Mouse (Mus musculus): ENCODE measurements around the gene Taar7a. TPM values are rescaled to one million over a fixed set of nuclear protein-coding genes. Genes with fewer than 3 reads are reported as not detected.
A peak's percentile ranks its signal among the peaks of the same experiment; 100 is the strongest.

The Taar7a gene
- polyA plus RNA-seq, 1 experiment, result not detected

GRCm38 (mm10) chr10:23942465-23942864 is 50.8 kb downstream of the Taar7a start:
- TF ChIP-seq POLR2A (IDR thresholded peaks at IDR 0.05; ENCODE audit: borderline replicate concordance, extremely low read depth, insufficient read depth, insufficient read length, poor library complexity, severe bottlenecking), result no peak
- peak; percentile 47; the same call in 1 of the 2 replicates for TF ChIP-seq CTCF (IDR thresholded peaks at IDR 0.05; ENCODE audit: borderline replicate concordance, extremely low read depth, insufficient read depth, insufficient read length)
- no peak for DNase-seq (ENCODE audit: low read depth)

Other genes starting within 250 kb of the Taar7a start
- gene Rps12, start 206.2 kb downstream of the Taar7a start, polyA plus RNA-seq (2012; rRNA removed), result 2,858 and 3,479 TPM in 2 replicates
- gene Slc18b1, start 196.5 kb downstream of the Taar7a start, polyA plus RNA-seq (2012; rRNA removed), result 25.7 and 28.3 TPM in 2 replicates
- gene Vnn3, start 142.0 kb downstream of the Taar7a start, polyA plus RNA-seq (2012; rRNA removed), result 0.04 and 0.10 TPM in 2 replicates
- 0.14 and 0.15 TPM in 2 replicates for gene Vnn1, start 98.8 kb downstream of the Taar7a start, polyA plus RNA-seq (2012; rRNA removed)
- not detected in 2 replicates for gene Taar1, start 73.1 kb downstream of the Taar7a start, polyA plus RNA-seq (2012; rRNA removed)
- 0.08 TPM in 1 of 2 replicates, not detected in the other for gene Taar2, start 54.9 kb downstream of the Taar7a start, polyA plus RNA-seq (2012; rRNA removed)
- not detected in 2 replicates for gene Taar3, start 43.9 kb downstream of the Taar7a start, polyA plus RNA-seq (2012; rRNA removed)
- not detected in 2 replicates for gene Taar4, start 33.0 kb downstream of the Taar7a start, polyA plus RNA-seq (2012; rRNA removed)
- 0.18 TPM in 1 of 2 replicates, not detected in the other for gene Taar5, start 22.8 kb downstream of the Taar7a start, polyA plus RNA-seq (2012; rRNA removed)
- gene Taar6, start 7.8 kb downstream of the Taar7a start, polyA plus RNA-seq (2012; rRNA removed), result not detected in 2 replicates
- not detected in 2 replicates for gene Taar7b, start 6.5 kb upstream of the Taar7a start, polyA plus RNA-seq (2012; rRNA removed)
- not detected in 2 replicates for gene Taar7d, start 33.7 kb upstream of the Taar7a start, polyA plus RNA-seq (2012; rRNA removed)
- not detected in 2 replicates for gene Taar7e, start 44.1 kb upstream of the Taar7a start, polyA plus RNA-seq (2012; rRNA removed)
- not detected in 2 replicates for gene Taar7f, start 56.0 kb upstream of the Taar7a start, polyA plus RNA-seq (2012; rRNA removed)
- not detected in 2 replicates for gene Taar8a, start 83.0 kb upstream of the Taar7a start, polyA plus RNA-seq (2012; rRNA removed)
- not detected in 2 replicates for gene Taar8b, start 98.8 kb upstream of the Taar7a start, polyA plus RNA-seq (2012; rRNA removed)
- gene Taar8c, start 108.4 kb upstream of the Taar7a start, polyA plus RNA-seq (2012; rRNA removed), result not detected in 2 replicates
- not detected in 2 replicates for gene Taar9, start 116.1 kb upstream of the Taar7a start, polyA plus RNA-seq (2012; rRNA removed)
- gene Stx7, start 155.8 kb upstream of the Taar7a start, polyA plus RNA-seq (2012; rRNA removed), result 207 and 232 TPM in 2 replicates
- 2.0 and 5.0 TPM in 2 replicates for gene Moxd1, start 230.0 kb upstream of the Taar7a start, polyA plus RNA-seq (2012; rRNA removed)